Mouse (Mus musculus) olfactory bulb, adult 2 months (tissue): ENCODE data around the gene Syt2. TPM values are rescaled to one million over a fixed set of nuclear protein-coding genes. Genes with fewer than 3 reads are reported as not detected.

Source experiments
- H3K27ac ChIP-seq: fragments of 200-500 bp; 2 replicates; pipeline ENCODE4 v1.5.1; 2012; ENCODE audit warnings: low read depth, low read length; ENCODE audit not compliant: insufficient read depth
- H3K4me1 ChIP-seq: fragments of 200-500 bp; 2 replicates; pipeline ENCODE4 v1.6.1; 2012; ENCODE audit warnings: low read length; ENCODE audit not compliant: control insufficient read depth, insufficient read depth
- H3K4me3 ChIP-seq: fragments of 200-500 bp; 2 replicates; pipeline ENCODE4 v1.5.1; 2012; ENCODE audit warnings: mild to moderate bottlenecking, low read depth, low read length, moderate library complexity; ENCODE audit not compliant: insufficient read depth
- CTCF ChIP-seq: fragments of 200-500 bp; IDR thresholded peaks from 2 replicates; pipeline ENCODE4 v1.5.1; 2012; ENCODE audit warnings: low read depth, mild to moderate bottlenecking, low read length, moderate library complexity; ENCODE audit not compliant: insufficient read depth
- POLR2A ChIP-seq: fragments of 200-500 bp; IDR thresholded peaks from 2 replicates; pipeline ENCODE4 v1.6.1; 2012; ENCODE audit warnings: mild to moderate bottlenecking, low read depth, low read length, moderate library complexity; ENCODE audit not compliant: insufficient read depth
- WGBS: fragments of 180-500 bp; shearing (Covaris S2); methylation state at CpG from one replicate; pipeline ENCODE4 v1.1.7; 2018; 5-methylcytosine and 5-hydroxymethylcytosine counted together
- polyA plus RNA-seq: library from polyadenylated mRNA; stranded (reverse); fragments of >200 nt; gene quantifications from 2 replicates; pipeline ENCODE4 v1.2.4, GENCODE M21; 2012; ENCODE audit warnings: low replicate concordance; ENCODE audit not compliant: missing spikeins, insufficient read depth, insufficient read length

Syt2 gene
- polyA plus RNA-seq, 1 experiment: not detected

DNA sequence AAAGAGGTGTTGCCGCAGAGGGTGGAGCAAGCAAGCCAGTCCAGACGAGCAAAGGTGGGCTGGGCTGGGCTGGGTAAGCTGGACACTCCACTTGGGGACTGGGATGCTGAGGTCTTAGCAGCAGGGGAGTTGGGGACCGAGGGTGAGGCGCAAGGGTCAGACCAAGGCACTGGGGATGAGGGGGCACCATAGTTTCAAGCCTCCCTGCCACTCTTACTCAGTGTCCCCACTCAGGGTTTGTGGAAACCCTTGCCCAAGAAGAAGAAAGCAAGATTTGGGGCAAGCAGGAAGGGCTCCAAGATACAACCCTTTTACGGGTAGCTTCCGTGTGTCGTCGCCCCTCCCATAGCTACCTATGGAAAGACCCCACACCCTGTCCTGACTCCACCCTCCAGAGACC is 61.8 kb downstream of the Syt2 start:
- 31% methylated on average over 8 of the region's 8 CpGs for WGBS
- TF ChIP-seq CTCF (no peak), POLR2A (no peak)

DNA sequence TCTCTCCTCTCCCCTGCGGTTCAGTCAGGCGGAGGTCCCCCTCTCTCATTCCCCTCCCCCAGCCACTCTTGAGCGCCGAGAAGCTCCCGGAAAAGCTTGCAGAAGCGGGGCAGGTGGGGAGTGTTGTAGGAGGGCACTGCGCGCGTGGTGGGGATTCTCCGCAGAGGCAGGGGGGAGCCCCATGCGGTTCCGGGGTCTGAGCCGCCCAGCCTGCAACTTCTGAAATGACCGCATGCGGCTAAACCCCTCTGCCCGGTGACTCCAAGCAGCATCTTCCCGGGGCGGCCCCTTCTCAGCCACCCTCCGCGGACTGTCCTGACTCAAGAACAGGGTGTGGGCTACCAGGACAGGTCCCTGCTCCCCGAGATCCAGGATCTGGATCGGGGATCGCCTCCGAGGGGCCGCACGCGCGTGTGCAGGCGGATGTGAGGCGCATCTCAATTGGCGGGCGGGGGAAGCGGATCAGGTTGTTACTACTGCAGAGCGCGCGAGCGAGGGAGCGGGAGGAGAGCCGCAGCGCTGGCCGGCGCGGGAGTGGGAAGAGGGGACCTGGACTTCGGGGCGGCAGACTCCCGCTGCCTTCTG is 62.4 kb downstream of the Syt2 start:
- WGBS: under 1% methylated on average over 45 of the region's 46 CpGs
- H3K27ac ChIP-seq: no peak overlapping the region
- H3K4me1 ChIP-seq: peaks cover 20% of the 10 kb centered on the region
- TF ChIP-seq POLR2A (no peak), CTCF (no peak)
- H3K4me3 ChIP-seq: peak overlapping the region; percentile 54

More for the DNA sequence above, 61.8 kb downstream of the Syt2 start:
- H3K4me3 ChIP-seq: peak overlapping the region; percentile 54
- no peak overlapping the region for H3K27ac ChIP-seq
- peaks cover 20% of the 10 kb centered on the region for H3K4me1 ChIP-seq

DNA sequence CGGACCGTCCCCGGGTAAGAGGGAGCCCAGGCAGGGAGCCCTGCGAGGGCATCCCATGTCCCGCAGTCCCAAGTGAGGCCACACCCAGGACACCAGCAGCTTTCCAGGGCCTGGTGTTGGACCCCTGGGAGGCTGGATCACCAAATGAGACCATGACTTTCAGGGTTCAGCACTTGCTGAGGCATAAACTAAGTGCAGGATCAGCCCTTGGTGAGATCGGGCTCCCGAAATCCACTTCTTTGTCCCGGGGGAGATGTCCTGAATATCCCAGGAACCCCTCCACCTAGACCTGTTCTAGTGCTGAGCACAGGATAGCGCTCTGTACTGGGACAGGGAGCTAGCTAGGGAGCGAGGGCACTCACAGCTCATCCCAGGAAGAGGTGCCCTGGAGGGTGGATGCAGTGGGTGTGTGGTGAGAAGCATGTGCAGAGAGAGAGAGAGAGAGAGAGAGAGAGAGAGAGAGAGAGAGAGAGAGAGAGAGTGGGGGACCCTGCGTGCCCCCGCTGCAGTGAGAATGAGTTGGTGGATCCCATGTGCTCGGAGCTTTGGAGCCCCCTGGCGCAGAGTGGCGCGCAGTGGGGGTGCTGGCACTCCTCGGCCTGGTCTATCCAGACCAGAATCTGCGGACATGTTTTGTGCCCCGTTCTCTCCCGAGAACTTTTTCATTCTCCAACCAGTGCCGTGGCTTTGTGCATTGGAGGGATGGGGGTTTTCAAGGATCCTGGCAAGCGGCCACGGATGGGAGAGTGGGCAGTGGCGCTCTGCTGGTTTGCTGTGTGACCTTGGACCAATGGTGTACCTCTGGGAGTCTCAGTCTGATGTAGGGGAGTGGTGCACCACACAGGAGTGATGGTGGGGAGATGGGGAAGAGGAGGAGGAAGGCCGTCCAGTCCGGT is 63.2 kb downstream of the Syt2 start:
- peaks cover 20% of the 10 kb centered on the region for H3K4me1 ChIP-seq
- 0 out of 2 replicates have a peak, but pooled peaks have one; percentile 17 for TF ChIP-seq CTCF
- no peak for TF ChIP-seq POLR2A
- peak overlapping the region; percentile 54 for H3K4me3 ChIP-seq
- no peak overlapping the region for H3K27ac ChIP-seq
- WGBS: 21% methylated on average over 26 of the region's 26 CpGs

DNA sequence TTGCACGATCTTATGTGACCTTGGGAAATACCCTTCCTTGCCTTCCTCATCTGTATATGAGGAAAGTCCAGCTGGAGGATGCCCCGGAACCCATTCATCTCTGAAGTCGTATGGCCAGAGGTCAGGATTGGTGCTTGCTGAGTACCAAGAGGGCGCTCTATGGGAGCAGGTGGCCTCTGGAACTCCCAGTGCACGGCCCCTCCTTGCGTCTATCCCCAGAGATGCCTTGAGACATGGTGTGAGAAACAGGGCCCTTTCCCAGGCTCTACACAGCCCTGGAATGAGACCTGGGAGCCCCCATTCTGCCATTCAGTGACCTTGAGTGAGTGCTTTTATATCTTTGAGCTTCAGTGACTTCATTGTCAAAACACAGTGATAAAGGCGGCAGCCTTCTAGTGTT is 64.6 kb downstream of the Syt2 start:
- Histone ChIP-seq H3K27ac (no peak overlapping the region), H3K4me3 (no peak overlapping the region), H3K4me1 (peaks cover 20% of the 10 kb centered on the region)
- WGBS: 87% methylated on average over 7 of the region's 7 CpGs
- TF ChIP-seq POLR2A (no peak), CTCF (no peak)

- H3K4me1 ChIP-seq: peaks cover 20% of the 10 kb centered on the region
- no peak overlapping the region for H3K4me3 ChIP-seq
- TF ChIP-seq CTCF (no peak), POLR2A (no peak)
- 93% methylated on average over 5 of the region's 5 CpGs for WGBS
- H3K27ac ChIP-seq: no peak overlapping the region
Measured at GRCm38 (mm10) chr1:134711653-134712052, 65.2 kb downstream of the Syt2 start.

DNA sequence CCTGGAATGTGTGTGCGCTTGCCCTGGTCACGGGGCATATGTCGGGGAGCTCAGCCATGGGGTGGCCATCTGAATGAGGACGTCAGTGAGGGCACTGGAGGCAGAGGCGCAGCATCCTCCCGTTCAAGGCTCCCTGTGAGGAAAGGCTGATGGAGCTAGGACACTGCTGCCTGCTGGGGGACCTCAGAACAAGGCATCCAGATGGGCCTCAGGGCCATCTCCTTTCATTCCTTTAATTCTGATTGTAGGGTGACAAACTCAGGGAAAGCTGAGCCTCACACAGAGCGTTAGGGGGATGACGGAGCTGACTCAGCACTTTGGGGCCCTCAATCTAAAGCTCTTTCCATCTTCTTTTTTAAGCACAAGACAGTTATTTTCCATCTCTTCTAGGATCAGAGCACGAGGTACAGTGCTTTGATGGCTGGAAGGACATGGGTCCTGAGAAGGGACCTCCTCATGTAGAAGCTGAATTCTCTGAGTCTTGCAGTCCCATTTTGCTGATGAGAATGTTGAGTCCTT is 66.4 kb downstream of the Syt2 start:
- Histone ChIP-seq H3K4me1 (peaks cover 20% of the 10 kb centered on the region), H3K4me3 (no peak overlapping the region), H3K27ac (no peak overlapping the region)
- TF ChIP-seq CTCF (no peak), POLR2A (no peak)
- 83% methylated on average over 9 of the region's 9 CpGs for WGBS

DNA sequence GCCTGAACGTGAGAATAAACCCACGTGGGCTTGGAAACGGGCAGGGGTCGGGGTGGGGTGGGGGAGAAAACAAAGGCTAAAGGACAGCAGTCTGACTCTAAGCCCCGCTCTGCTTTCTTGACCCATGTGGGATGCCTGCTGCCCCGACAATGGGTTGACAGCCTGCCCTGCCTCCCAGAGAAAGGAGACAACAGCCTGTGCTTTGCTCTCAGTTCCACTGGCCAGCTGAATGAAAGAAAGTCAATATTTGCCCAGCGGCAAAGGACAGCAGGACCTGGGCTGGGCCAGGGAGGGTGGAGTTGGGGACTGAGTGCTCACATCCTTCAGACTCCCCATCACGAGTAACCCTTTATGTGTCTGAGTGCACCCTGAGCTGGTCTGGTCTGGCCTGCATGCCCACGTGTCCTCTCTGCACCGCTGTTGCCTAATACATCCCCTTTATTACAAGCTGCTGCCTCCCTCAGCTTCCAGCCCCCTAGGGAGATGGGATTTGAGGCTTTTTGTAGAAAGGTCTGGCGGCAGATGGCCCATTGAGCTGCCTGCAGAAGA is 67.0 kb downstream of the Syt2 start:
- Histone ChIP-seq H3K27ac (no peak overlapping the region), H3K4me3 (no peak overlapping the region), H3K4me1 (peaks cover 17% of the 10 kb centered on the region)
- 55% methylated on average over 11 of the region's 11 CpGs for WGBS
- no peak for TF ChIP-seq POLR2A
- TF ChIP-seq CTCF: no peak

- H3K4me1 ChIP-seq: peaks cover 12% of the 10 kb centered on the region
- no peak for TF ChIP-seq POLR2A
- TF ChIP-seq CTCF: no peak
- 79% methylated on average over 8 of the region's 8 CpGs for WGBS
- H3K27ac ChIP-seq: no peak overlapping the region
- H3K4me3 ChIP-seq: no peak overlapping the region
Measured at GRCm38 (mm10) chr1:134714166-134714565, 67.7 kb downstream of the Syt2 start.

DNA sequence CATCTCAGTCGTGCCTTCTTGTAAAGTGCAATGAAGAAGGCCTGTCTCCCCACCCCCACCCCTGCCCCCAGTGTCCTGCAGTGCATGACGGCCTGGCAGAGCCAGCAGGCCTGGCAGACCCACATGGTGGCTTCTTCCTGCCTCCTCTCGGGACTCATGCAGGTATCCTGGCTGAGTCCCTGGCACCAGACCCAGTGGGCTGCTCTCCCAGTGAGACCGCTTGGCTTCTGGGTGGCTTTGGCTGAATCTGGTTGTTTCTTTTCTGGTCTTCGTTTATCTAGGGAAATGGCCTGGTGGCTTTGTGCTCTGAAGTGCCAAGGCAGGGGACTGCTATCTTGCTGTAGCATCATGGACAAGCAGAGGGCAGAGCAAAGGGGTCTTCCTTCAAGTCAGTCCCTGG is 68.6 kb downstream of the Syt2 start:
- no peak for TF ChIP-seq CTCF
- Histone ChIP-seq H3K4me3 (no peak overlapping the region), H3K4me1 (peaks cover 12% of the 10 kb centered on the region), H3K27ac (no peak overlapping the region)
- WGBS: 64% methylated on average over 5 of the region's 5 CpGs
